Mouse (Mus musculus): ENCODE results near the gene Col8a1. TPM values are rescaled to one million over a fixed set of nuclear protein-coding genes. Genes with fewer than 3 reads are reported as not detected.

Gene Col8a1
- polyA plus RNA-seq, 1 experiment = not detected

GRCm38 (mm10) chr16:57582008-57582407 is 172.5 kb downstream of the Col8a1 start:
- no peaks in the 10 kb centered on the region for H3K4me1 ChIP-seq (ENCODE audit: control insufficient read depth, insufficient read depth, low read length)
- H3K4me3 ChIP-seq (ENCODE audit: insufficient read depth, low read depth, low read length) = no peak overlapping the region
- H3K27ac ChIP-seq (ENCODE audit: insufficient read depth, low read depth, low read length) = no peak overlapping the region
- TF ChIP-seq POLR2A (IDR thresholded peaks at IDR 0.05; ENCODE audit: insufficient read depth, low read depth, low read length) = no peak
- TF ChIP-seq CTCF (IDR thresholded peaks at IDR 0.05; ENCODE audit: insufficient read depth, low read depth, low read length) = no peak
- 69% methylated on average over 2 of the region's 2 CpGs for WGBS

GRCm38 (mm10) chr16:57580041-57580440 is 174.5 kb downstream of the Col8a1 start:
- 65% methylated on average over 7 of the region's 7 CpGs for WGBS
- Histone ChIP-seq H3K27ac (ENCODE audit: insufficient read depth, low read depth, low read length) (no peak overlapping the region), H3K4me1 (ENCODE audit: control insufficient read depth, insufficient read depth, low read length) (no peaks in the 10 kb centered on the region; the same call in 1 of the 2 replicates), H3K4me3 (ENCODE audit: insufficient read depth, low read depth, low read length) (no peak overlapping the region)
- TF ChIP-seq CTCF (IDR thresholded peaks at IDR 0.05; ENCODE audit: insufficient read depth, low read depth, low read length) (no peak), POLR2A (IDR thresholded peaks at IDR 0.05; ENCODE audit: insufficient read depth, low read depth, low read length) (no peak)

- no peak overlapping the region for H3K27ac ChIP-seq (ENCODE audit: insufficient read depth, low read depth, low read length)
- WGBS = 80% methylated on average over 1 of the region's 1 CpGs
- TF ChIP-seq POLR2A (IDR thresholded peaks at IDR 0.05; ENCODE audit: insufficient read depth, low read depth, low read length) = no peak
- TF ChIP-seq CTCF (IDR thresholded peaks at IDR 0.05; ENCODE audit: insufficient read depth, low read depth, low read length) = no peak
- H3K4me3 ChIP-seq (ENCODE audit: insufficient read depth, low read depth, low read length) = no peak overlapping the region
- H3K4me1 ChIP-seq (ENCODE audit: control insufficient read depth, insufficient read depth, low read length) = no peaks in the 10 kb centered on the region; the same call in 1 of the 2 replicates
Measured at GRCm38 (mm10) chr16:57577519-57577918, 177.0 kb downstream of the Col8a1 start.

DNA sequence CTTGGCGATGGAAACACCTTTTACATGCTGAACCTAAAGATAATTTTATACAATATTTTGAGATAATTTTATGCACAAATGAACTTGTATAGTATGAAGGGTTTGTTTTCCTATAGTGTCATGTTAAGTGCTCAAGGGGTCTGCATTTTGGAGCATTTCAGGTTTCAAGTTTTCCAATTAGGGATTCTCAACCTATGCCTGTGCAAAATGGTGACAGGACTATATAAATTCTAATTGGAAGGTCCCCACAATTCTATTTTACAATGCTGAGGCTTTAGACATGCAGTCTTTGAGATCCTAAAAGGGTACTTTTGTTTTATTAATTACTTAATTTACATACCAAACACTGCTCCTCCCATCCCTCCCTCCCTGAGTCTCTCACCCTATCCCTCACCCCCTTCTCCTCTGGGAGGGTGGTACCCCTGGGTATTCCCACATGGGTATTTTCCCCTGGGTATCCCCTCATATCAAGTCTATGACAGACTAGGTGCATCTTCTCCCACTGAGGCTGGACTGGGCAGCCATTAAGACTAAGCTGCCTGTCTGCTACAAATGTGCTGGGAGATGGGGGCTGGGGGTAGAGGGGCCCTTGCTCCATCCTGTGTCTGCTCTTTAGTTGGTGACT is 178.7 kb downstream of the Col8a1 start:
- TF ChIP-seq POLR2A (IDR thresholded peaks at IDR 0.05; ENCODE audit: insufficient read depth, low read depth, low read length) (no peak), CTCF (IDR thresholded peaks at IDR 0.05; ENCODE audit: insufficient read depth, low read depth, low read length) (no peak)
- no peak overlapping the region for H3K4me3 ChIP-seq (ENCODE audit: insufficient read depth, low read depth, low read length)
- WGBS = 89% methylated on average over 1 of the region's 1 CpGs
- H3K27ac ChIP-seq (ENCODE audit: insufficient read depth, low read depth, low read length) = no peak overlapping the region
- H3K4me1 ChIP-seq (ENCODE audit: control insufficient read depth, insufficient read depth, low read length) = peaks cover 5% of the 10 kb centered on the region; the same call in 1 of the 2 replicates

Other genes with a start within 250 kb of the Col8a1 start
- gene Cmss1, start 147.9 kb downstream of the Col8a1 start, polyA plus RNA-seq (2012; ENCODE audit: insufficient read depth, insufficient read length, low replicate concordance, missing spikeins) = not detected in 2 replicates

All from olfactory bulb, adult 2 months (tissue).